Mouse (Mus musculus): ENCODE measurements around the gene Olfr1179.
"Not testable (repeated sequence)": the region's sequence is repeated elsewhere in the genome, so short reads cannot be mapped to it uniquely, and the experiment has no call there.

Gene Olfr1179

DNA sequence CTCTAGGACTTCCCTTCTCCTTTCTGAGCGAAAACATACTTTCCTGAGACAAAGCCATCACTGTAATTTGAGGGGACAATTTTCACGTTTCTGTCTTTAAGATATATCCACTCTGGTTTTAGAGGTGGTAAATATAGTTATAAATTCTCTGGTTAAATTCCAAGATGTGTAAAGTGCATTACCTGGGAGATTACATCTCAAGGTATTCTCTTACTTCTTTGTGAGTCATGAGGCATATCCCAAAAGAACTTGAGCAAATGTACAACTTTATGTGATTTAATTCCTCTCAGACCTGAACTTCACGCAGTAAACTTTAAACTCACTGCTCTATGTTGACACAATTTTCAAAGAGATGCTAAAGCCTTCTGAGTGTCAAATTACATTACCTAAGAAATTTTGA, at the start of gene Olfr1179:
TSS of gene Olfr1179 (minus strand) at position 101 of the 400 bp plus-strand sequence.
- no peak for DNase-seq (ENCODE audit: low spot score)

GRCm38 (mm10) chr2:88454567-88454966, 48.3 kb upstream of the Olfr1179 start, which contains the start of gene Olfr1183:
Gene Olfr1183, plus strand, starts transcription at chr2:88454867.
- not testable (repeated sequence) for DNase-seq (ENCODE audit: low spot score)

GRCm38 (mm10) chr2:88449031-88449430, 42.8 kb upstream of the Olfr1179 start, which contains the start of gene Gm13757:
Gene Gm13757, minus strand, starts transcription at chr2:88449131.
- no peak for DNase-seq (ENCODE audit: low spot score)

GRCm38 (mm10) chr2:88426071-88426470, 19.8 kb upstream of the Olfr1179 start, which contains the start of gene Olfr1181:
Gene Olfr1181, minus strand, starts transcription at chr2:88426171.
- DNase-seq (ENCODE audit: low spot score), result no peak

DNA sequence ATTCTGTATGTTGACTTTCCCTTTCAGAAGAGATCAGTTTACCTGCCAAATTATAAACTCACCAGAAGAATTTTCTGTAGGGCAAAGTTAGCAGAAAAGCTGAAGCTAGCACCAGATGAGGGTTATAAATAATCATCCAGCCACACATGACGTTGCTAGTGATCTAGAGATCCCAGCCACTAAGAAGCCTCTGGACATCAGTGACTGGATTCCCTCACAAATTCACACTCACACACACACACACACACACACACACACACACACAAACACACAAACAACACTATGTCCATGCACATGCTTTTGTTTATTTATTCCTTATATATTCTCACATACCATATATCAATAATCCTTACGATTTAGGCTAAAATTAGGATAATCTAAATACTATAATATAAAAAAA, 12.8 kb upstream of the Olfr1179 start, which contains the start of gene Olfr1180:
TSS of gene Olfr1180 (minus strand) at position 101 of the 400 bp plus-strand sequence.
- no peak for DNase-seq (ENCODE audit: low spot score)

- DNase-seq (ENCODE audit: low spot score), result no peak
These were observed 19.5 kb downstream of the Olfr1179 start, which contains the start of gene Olfr1178 for GRCm38 (mm10) chr2:88386762-88387161. Gene Olfr1178, plus strand, starts transcription at chr2:88387062.

DNA sequence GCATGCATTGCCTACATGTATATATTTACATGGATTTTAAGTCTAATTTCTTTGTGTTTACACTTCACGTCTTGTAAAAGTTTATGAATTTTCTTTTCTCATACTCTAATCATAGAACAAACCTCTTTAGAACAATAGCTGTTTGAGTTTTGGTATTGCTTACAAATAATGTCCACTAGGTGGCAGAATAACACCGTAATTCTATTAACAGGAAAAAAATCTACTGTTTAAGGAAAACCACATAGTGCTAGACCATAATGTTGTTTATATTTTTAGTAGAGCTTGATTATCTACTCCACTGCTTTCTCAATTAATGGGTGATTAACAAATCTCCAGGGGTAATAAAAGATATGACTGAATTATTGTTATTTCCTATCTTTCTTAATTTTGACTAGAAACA, 49.9 kb downstream of the Olfr1179 start:
- DNase-seq (ENCODE audit: low spot score), result no peak

All from T-cell, adult 2 months (primary cell).